Mouse (Mus musculus): ENCODE data around the gene Braf.

GRCm38 (mm10) chr6:39724071-39724470 is 1.2 kb downstream of the Braf start:
- TF ChIP-seq CTCF (IDR thresholded peaks at IDR 0.05; ENCODE audit: low read depth, low read length): no peak
- TF ChIP-seq POLR2A (IDR thresholded peaks at IDR 0.05; ENCODE audit: insufficient read depth, low read length): no peak

All from ES-Bruce4 (cell line).